Mouse (Mus musculus) embryo, embryonic 11 days (tissue): ENCODE results near the gene Prkca.

Experiments used
- DNase-seq: peaks from one replicate; pipeline ENCODE4 v3.0.0-alpha.2; 2015

Gene Prkca

GRCm38 (mm10) chr11:108229176-108229946 lies 114.4 kb downstream of the Prkca start:
- DNase-seq: no peak

GRCm38 (mm10) chr11:108228497-108228896 lies 115.2 kb downstream of the Prkca start:
- DNase-seq: no peak

GRCm38 (mm10) chr11:108226248-108226647 lies 117.5 kb downstream of the Prkca start:
- no peak for DNase-seq

- no peak for DNase-seq
Measured at GRCm38 (mm10) chr11:108224233-108224973, 119.3 kb downstream of the Prkca start.

- no peak for DNase-seq
Measured at GRCm38 (mm10) chr11:108223613-108224232, 120.0 kb downstream of the Prkca start.

GRCm38 (mm10) chr11:108223154-108223553 lies 120.6 kb downstream of the Prkca start:
- DNase-seq: no peak

GRCm38 (mm10) chr11:108222616-108223015 lies 121.1 kb downstream of the Prkca start:
- no peak for DNase-seq

GRCm38 (mm10) chr11:108222026-108222425 lies 121.7 kb downstream of the Prkca start:
- no peak for DNase-seq

GRCm38 (mm10) chr11:108221124-108221835 lies 122.4 kb downstream of the Prkca start:
- DNase-seq: no peak

GRCm38 (mm10) chr11:108220605-108221004 lies 123.1 kb downstream of the Prkca start:
- no peak for DNase-seq

GRCm38 (mm10) chr11:108217043-108217442 lies 126.7 kb downstream of the Prkca start:
- DNase-seq: no peak

GRCm38 (mm10) chr11:108216064-108216463 lies 127.7 kb downstream of the Prkca start:
- DNase-seq: no peak

- DNase-seq: peak; percentile 38
Measured at GRCm38 (mm10) chr11:108215466-108215865, 128.3 kb downstream of the Prkca start.

GRCm38 (mm10) chr11:108214521-108215223 lies 129.1 kb downstream of the Prkca start:
- no peak for DNase-seq

- no peak for DNase-seq
Measured at GRCm38 (mm10) chr11:108213783-108214182, 129.9 kb downstream of the Prkca start.

- DNase-seq: no peak
Measured at GRCm38 (mm10) chr11:108212638-108213037, 131.1 kb downstream of the Prkca start.

GRCm38 (mm10) chr11:108212030-108212429 lies 131.7 kb downstream of the Prkca start:
- no peak for DNase-seq

- DNase-seq: no peak
Measured at GRCm38 (mm10) chr11:108210749-108211148, 133.0 kb downstream of the Prkca start.

GRCm38 (mm10) chr11:108206602-108207001 lies 137.1 kb downstream of the Prkca start:
- DNase-seq: no peak

- no peak for DNase-seq
Measured at GRCm38 (mm10) chr11:108204895-108205248, 138.9 kb downstream of the Prkca start.

GRCm38 (mm10) chr11:108204202-108204894 lies 139.4 kb downstream of the Prkca start:
- no peak for DNase-seq

GRCm38 (mm10) chr11:108202835-108203234 lies 140.9 kb downstream of the Prkca start:
- DNase-seq: no peak
